Mouse (Mus musculus) ES-Bruce4 (cell line): ENCODE data around the gene Slc2a3. TPM values are rescaled to one million over a fixed set of nuclear protein-coding genes. Genes with fewer than 3 reads are reported as not detected.
"Not testable (repeated sequence)": the region's sequence is repeated elsewhere in the genome, so short reads cannot be mapped to it uniquely, and the experiment has no call there.

ENCODE experiments used
- H3K27ac ChIP-seq: 2 replicates; pipeline ENCODE4 v1.5.1; 2012; ENCODE audit warnings: low read length, inconsistent platforms; ENCODE audit not compliant: insufficient read depth
- H3K27me3 ChIP-seq: 2 replicates; pipeline ENCODE4 v1.6.1; 2012; ENCODE audit warnings: mild to moderate bottlenecking, low read length, inconsistent platforms; ENCODE audit not compliant: control insufficient read depth, poor library complexity, insufficient read depth, severe bottlenecking
- H3K36me3 ChIP-seq: 2 replicates; pipeline ENCODE4 v1.6.1; 2012; ENCODE audit warnings: inconsistent platforms, mild to moderate bottlenecking, low read length, moderate library complexity; ENCODE audit not compliant: control insufficient read depth, poor library complexity, insufficient read depth, severe bottlenecking
- H3K4me1 ChIP-seq: one replicate; pipeline ENCODE4 v1.8.1; 2011; ENCODE audit warnings: low read length; ENCODE audit not compliant: control insufficient read depth, insufficient read depth
- H3K4me3 ChIP-seq: 2 replicates; pipeline ENCODE4 v1.5.1; 2011; ENCODE audit warnings: low read depth, mild to moderate bottlenecking, low read length
- H3K9ac ChIP-seq: 2 replicates; pipeline ENCODE4 v1.6.1; 2012; ENCODE audit warnings: low read depth, mild to moderate bottlenecking, inconsistent platforms; ENCODE audit not compliant: poor library complexity, severe bottlenecking
- H3K9me3 ChIP-seq: replicated peaks from 2 replicates; pipeline ENCODE4 v1.6.1; 2012; ENCODE audit warnings: mild to moderate bottlenecking, low read length, inconsistent platforms; ENCODE audit not compliant: control insufficient read depth, poor library complexity, insufficient read depth, severe bottlenecking
- CTCF ChIP-seq: IDR thresholded peaks from one replicate; pipeline ENCODE4 v1.8.1; 2011; ENCODE audit warnings: low read depth, low read length
- EP300 ChIP-seq: IDR thresholded peaks from 2 replicates; pipeline ENCODE4 v1.6.1; 2011; ENCODE audit warnings: low read depth, low read length; ENCODE audit not compliant: insufficient read depth
- POLR2A ChIP-seq: IDR thresholded peaks from one replicate; pipeline ENCODE4 v1.8.1; 2011; ENCODE audit warnings: low read length; ENCODE audit not compliant: insufficient read depth
- polyA plus RNA-seq: library from polyadenylated mRNA; stranded (reverse); fragments of >200 nt; gene quantifications from 2 replicates; pipeline ENCODE4 v1.2.4, GENCODE M21; 2011; ENCODE audit warnings: low read depth; ENCODE audit not compliant: missing spikeins, insufficient read depth, insufficient read length

The Slc2a3 gene
- polyA plus RNA-seq, 1 experiment: 1,686 TPM

- Histone ChIP-seq H3K4me1 (no peaks in the 10 kb centered on the region), H3K27me3 (no peaks in the 10 kb centered on the region), H3K9ac (peak overlapping the region; percentile 83), H3K4me3 (peak overlapping the region; percentile 99), H3K9me3 (no peaks in the 10 kb centered on the region), H3K27ac (peak overlapping the region; percentile 71), H3K36me3 (peaks cover 35% of the 10 kb centered on the region)
- TF ChIP-seq CTCF: no peak
- TF ChIP-seq EP300: peak; percentile 83
- TF ChIP-seq POLR2A: peak; percentile 99
These were observed 59.1 kb downstream of the Slc2a3 start for GRCm38 (mm10) chr6:122742228-122742899.

GRCm38 (mm10) chr6:122741460-122742227 is 59.8 kb downstream of the Slc2a3 start:
- Histone ChIP-seq H3K27ac (peak overlapping the region; percentile 71), H3K27me3 (no peaks in the 10 kb centered on the region), H3K4me1 (no peaks in the 10 kb centered on the region)

GRCm38 (mm10) chr6:122739952-122740351 is 61.5 kb downstream of the Slc2a3 start:
- Histone ChIP-seq H3K4me3 (peak overlapping the region; percentile 96), H3K4me1 (no peaks in the 10 kb centered on the region), H3K27me3 (no peaks in the 10 kb centered on the region), H3K9me3 (no peaks in the 10 kb centered on the region), H3K27ac (peak overlapping the region; percentile 68), H3K36me3 (peaks cover 57% of the 10 kb centered on the region), H3K9ac (peak overlapping the region; percentile 83)
- TF ChIP-seq POLR2A (no peak), EP300 (0 out of 2 replicates have a peak, but pooled peaks have one; percentile 37), CTCF (peak; percentile 81)

More at GRCm38 (mm10) chr6:122741460-122742227, 59.8 kb downstream of the Slc2a3 start:
- Histone ChIP-seq H3K36me3 (peaks cover 42% of the 10 kb centered on the region), H3K9me3 (no peaks in the 10 kb centered on the region), H3K9ac (peak overlapping the region; percentile 83), H3K4me3 (peak overlapping the region; percentile 99)
- TF ChIP-seq EP300: no peak
- TF ChIP-seq CTCF: no peak
- TF ChIP-seq POLR2A: no peak

GRCm38 (mm10) chr6:122719942-122720341 is 81.5 kb downstream of the Slc2a3 start:
- no peak overlapping the region for H3K4me3 ChIP-seq
- H3K9me3 ChIP-seq: no peaks in the 10 kb centered on the region
- H3K27me3 ChIP-seq: no peaks in the 10 kb centered on the region
- H3K27ac ChIP-seq: no peak overlapping the region
- H3K36me3 ChIP-seq: peaks cover 2% of the 10 kb centered on the region; the same call in 1 of the 2 replicates
- H3K4me1 ChIP-seq: no peaks in the 10 kb centered on the region
- no peak overlapping the region for H3K9ac ChIP-seq
- TF ChIP-seq POLR2A (no peak), CTCF (peak; percentile 66)

GRCm38 (mm10) chr6:122718224-122718623 is 83.2 kb downstream of the Slc2a3 start:
- H3K27ac ChIP-seq, H3K9ac ChIP-seq, H3K9me3 ChIP-seq, H3K4me1 ChIP-seq, H3K4me3 ChIP-seq, H3K27me3 ChIP-seq: not testable (repeated sequence)
- H3K36me3 ChIP-seq: peaks cover 18% of the 10 kb centered on the region

GRCm38 (mm10) chr6:122715886-122716285 is 85.6 kb downstream of the Slc2a3 start:
- no peak for TF ChIP-seq POLR2A
- no peak for TF ChIP-seq CTCF
- TF ChIP-seq EP300: peak; percentile 90
- Histone ChIP-seq H3K36me3 (peaks cover 40% of the 10 kb centered on the region), H3K9me3 (no peaks in the 10 kb centered on the region), H3K9ac (peak overlapping the region; percentile 72), H3K27ac (peak overlapping the region; percentile 99), H3K4me3 (no peak overlapping the region), H3K4me1 (no peaks in the 10 kb centered on the region), H3K27me3 (no peaks in the 10 kb centered on the region)
